Mouse (Mus musculus): ENCODE measurements around the gene Kat6b. TPM values are rescaled to one million over a fixed set of nuclear protein-coding genes. Genes with fewer than 3 reads are reported as not detected.

Gene Kat6b
- polyA plus RNA-seq, 1 experiment from 2014 or later: 1.4 TPM

DNA sequence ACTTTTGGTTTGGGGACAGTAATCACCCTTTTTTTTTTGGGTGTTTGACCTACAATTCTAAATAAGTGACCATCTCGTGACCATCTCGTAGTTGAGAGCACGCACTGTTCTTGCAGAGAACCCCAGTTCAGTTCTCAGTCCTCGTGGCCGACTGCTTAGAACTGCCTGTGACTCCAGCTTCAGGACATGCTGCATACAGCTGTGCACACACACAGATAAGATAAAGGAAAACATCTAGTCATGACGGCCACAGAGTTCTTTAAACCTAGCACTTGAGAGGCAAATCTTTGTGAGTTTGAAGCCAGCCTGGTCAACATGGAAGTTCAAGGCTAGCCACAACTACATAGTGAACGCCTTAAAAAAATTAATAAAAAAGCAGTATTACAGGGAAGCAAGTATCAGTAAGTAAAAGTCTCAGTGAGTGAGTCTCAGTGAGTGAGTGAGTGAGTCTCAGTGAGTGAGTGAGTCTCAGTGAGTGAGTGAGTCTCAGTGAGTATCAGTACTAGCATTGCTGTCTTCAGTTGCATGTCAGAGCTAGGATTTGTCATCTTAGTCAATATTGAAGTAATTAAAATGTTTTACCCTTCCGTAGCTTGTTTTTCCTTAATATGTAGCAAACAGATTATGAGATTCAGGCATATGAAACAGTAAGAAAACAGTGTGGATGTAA is 80.3 kb downstream of the Kat6b start:
- Histone ChIP-seq H3K9me3 (replicated peaks) (no peaks in the 10 kb centered on the region), H3K4me1 (replicated peaks) (peaks cover 52% of the 10 kb centered on the region), H3K4me3 (replicated peaks) (no peak overlapping the region), H3K27ac (peak overlapping the region; percentile 13), H3K4me2 (no peak overlapping the region), H3K27me3 (no peaks in the 10 kb centered on the region), H3K36me3 (no peaks in the 10 kb centered on the region), H3K9ac (no peak overlapping the region)
- DNase-seq (peak; percentile 42), ATAC-seq (ENCODE audit: low read depth) (peak; percentile 96)
- 36% methylated on average over 8 of the region's 8 CpGs for WGBS (ENCODE audit: insufficient replicate concordance)

DNA sequence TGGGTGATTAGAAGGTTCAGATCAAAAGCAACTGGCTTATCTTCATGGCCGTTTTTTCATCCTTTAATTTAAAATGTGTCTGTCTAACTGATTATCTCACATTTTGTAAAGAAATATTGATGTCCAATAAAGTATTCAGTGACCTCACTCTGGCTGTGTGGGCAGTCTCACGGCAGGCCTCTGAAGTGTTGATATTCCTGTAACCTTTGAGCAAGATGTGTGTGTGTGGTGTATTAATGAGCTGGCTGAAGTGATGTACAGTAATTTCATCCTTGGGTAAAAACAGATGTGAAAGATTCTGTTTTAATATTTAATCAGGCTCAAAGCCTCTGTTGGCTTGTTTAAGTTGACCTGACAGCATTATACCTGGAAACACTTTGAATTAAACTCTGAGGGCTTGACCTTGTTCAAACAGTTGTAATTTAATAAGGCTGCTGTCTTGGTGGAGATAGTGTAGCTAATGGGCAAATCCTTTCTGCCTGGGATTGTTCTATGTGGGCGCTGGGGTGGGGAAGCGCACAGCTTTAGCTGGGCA is 82.4 kb downstream of the Kat6b start:
- H3K4me2 ChIP-seq: no peak overlapping the region
- H3K9ac ChIP-seq: no peak overlapping the region
- H3K27ac ChIP-seq: no peak overlapping the region
- H3K36me3 ChIP-seq: no peaks in the 10 kb centered on the region
- H3K27me3 ChIP-seq: no peaks in the 10 kb centered on the region
- DNase-seq (no peak), ATAC-seq (ENCODE audit: low read depth) (no peak)
- 71% methylated on average over 4 of the region's 4 CpGs for WGBS (ENCODE audit: insufficient replicate concordance)
- H3K4me3 ChIP-seq (replicated peaks): no peak overlapping the region
- no peaks in the 10 kb centered on the region for H3K9me3 ChIP-seq (replicated peaks)
- H3K4me1 ChIP-seq (replicated peaks): peaks cover 45% of the 10 kb centered on the region

DNA sequence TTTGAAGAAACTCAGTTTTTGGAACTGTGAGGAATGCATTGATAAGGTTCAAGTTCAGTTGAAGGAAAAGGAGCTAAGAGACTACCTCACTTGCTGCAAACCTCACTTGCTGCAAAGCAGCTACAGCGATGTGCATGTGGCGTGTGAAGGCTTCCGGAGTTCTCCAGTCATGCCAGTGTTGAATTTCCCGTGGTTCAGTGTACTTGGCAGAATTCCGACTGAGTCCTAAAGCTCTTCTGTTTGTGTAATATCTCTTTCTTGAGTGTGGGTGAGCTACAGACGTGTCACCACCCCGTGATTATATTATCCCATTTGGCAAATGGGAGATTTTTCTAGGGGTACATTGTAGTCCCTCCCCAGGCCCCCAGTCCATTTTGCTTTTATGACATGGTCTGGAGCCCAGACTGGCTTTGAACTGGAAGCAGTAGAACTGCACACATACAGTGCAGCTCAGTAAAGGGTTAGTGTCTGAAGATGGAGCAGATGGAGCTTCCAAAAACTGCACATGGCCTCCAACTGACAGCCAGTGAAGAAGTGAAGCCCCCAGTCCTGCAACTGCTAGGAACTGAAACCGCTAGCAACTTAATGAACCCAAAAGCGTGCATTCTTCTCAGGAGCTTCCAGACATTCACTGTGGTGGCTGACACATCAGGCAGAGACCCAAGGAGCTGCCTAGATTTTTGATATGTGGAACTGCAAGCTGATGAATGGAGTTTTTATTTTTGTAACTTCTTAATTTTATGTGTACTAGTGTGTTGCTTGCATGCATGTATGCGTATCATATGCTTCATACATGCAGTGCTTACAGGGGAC is 84.5 kb downstream of the Kat6b start:
- ATAC-seq (ENCODE audit: low read depth): no peak
- Histone ChIP-seq H3K9ac (no peak overlapping the region), H3K4me2 (no peak overlapping the region), H3K27ac (no peak overlapping the region), H3K27me3 (no peaks in the 10 kb centered on the region), H3K4me3 (replicated peaks) (no peak overlapping the region), H3K9me3 (replicated peaks) (no peaks in the 10 kb centered on the region), H3K4me1 (replicated peaks) (peaks cover 26% of the 10 kb centered on the region), H3K36me3 (no peaks in the 10 kb centered on the region)
- DNase-seq: no peak
- WGBS (ENCODE audit: insufficient replicate concordance): 81% methylated on average over 10 of the region's 10 CpGs

DNA sequence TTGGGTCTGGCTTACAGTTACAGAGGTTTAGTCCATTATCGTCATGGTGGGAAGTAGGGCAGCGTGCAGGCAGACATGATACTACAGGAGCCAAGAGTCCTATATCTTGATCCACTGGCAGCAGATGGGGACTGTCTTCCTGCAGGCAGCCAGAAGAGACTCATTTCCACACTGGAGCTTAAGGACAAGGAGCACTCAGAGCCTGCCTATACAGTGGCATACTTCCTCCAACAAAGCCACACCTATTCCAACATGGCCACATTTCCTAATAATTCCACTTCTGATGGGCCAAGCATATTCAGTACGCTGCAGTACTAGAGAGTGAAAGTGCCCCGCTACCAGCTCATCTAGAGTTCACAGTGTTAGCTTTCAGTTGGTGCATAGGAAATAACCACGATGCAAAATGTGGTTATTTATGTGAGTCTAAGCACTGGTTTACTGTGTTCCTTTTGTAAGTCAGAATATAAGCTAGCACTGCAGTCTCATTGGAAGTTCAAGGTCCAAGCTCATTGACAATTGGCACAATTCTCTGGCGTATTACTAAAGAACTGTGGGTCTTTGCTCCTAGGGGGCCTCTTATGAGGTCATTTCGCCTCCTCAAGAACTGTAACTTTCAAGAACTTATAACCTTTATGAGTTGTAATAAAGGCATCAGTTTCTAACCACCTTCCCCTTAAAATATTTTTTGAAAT is 86.2 kb downstream of the Kat6b start:
- H3K36me3 ChIP-seq: no peaks in the 10 kb centered on the region
- H3K27me3 ChIP-seq: no peaks in the 10 kb centered on the region
- DNase-seq (no peak), ATAC-seq (ENCODE audit: low read depth) (no peak)
- no peaks in the 10 kb centered on the region for H3K9me3 ChIP-seq (replicated peaks)
- 79% methylated on average over 7 of the region's 7 CpGs for WGBS (ENCODE audit: insufficient replicate concordance)
- no peak overlapping the region for H3K4me3 ChIP-seq (replicated peaks)
- H3K27ac ChIP-seq: no peak overlapping the region
- H3K4me1 ChIP-seq (replicated peaks): peaks cover 10% of the 10 kb centered on the region
- no peak overlapping the region for H3K9ac ChIP-seq
- no peak overlapping the region for H3K4me2 ChIP-seq

DNA sequence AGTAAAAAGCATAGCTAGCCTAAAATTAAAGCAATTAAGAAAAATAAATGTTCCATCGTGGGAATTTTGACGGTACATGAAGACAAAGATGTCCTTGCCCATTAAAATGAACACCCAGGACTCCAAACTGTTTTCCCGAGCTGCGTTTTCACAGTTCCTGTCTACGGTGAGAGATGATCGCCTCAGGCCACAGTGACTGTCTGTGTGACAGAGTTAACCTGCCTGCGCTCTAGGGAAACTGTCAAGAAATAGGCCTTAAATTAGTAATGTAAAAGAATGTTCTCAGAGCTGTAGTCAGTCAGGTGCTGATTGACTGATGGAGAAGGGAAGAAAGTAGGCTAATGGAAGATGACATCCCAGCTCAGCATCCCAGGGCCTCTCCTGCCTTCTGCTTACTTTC is 87.6 kb downstream of the Kat6b start:
- ATAC-seq (ENCODE audit: low read depth) (no peak), DNase-seq (no peak)
- Histone ChIP-seq H3K27me3 (no peaks in the 10 kb centered on the region), H3K9ac (no peak overlapping the region), H3K27ac (no peak overlapping the region), H3K4me2 (no peak overlapping the region), H3K9me3 (replicated peaks) (no peaks in the 10 kb centered on the region), H3K36me3 (no peaks in the 10 kb centered on the region), H3K4me1 (replicated peaks) (peaks cover under 1% of the 10 kb centered on the region), H3K4me3 (replicated peaks) (no peak overlapping the region)
- 79% methylated on average over 7 of the region's 7 CpGs for WGBS (ENCODE audit: insufficient replicate concordance)

DNA sequence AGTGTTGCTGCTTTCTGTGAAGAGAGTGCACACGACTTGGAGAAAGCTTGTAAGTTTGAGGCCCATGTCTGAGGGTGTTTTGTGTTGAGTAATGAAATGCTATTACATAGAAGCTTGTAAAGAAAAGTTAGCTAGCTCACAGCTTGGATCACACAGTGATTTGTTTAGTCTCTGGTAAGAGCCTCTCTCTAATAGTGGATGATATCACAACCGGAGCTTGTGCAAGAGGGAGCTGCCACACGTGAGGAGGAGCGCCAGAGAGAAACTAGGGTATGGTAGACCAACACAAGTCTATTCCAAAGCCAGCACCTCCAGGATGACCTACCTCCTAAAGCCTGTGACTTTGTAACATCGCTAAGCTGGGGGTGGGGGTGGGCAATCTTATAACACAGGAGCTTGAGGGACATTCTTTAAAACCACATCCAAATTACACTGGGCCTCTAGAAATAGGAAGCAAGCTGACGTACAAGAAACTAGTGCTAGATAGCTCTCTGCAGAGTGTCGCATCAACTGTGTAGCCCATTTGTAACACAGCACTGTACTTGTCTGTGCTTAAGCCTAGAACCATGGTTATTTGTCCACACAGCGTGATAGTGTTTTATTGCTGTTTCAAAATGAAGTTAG is 93.6 kb downstream of the Kat6b start:
- Histone ChIP-seq H3K9me3 (replicated peaks) (no peaks in the 10 kb centered on the region), H3K4me3 (replicated peaks) (no peak overlapping the region), H3K9ac (no peak overlapping the region), H3K4me2 (no peak overlapping the region), H3K27ac (no peak overlapping the region), H3K27me3 (no peaks in the 10 kb centered on the region), H3K36me3 (no peaks in the 10 kb centered on the region), H3K4me1 (replicated peaks) (peaks cover 9% of the 10 kb centered on the region)
- 45% methylated on average over 8 of the region's 8 CpGs for WGBS (ENCODE audit: insufficient replicate concordance)
- DNase-seq (no peak), ATAC-seq (ENCODE audit: low read depth) (no peak)

DNA sequence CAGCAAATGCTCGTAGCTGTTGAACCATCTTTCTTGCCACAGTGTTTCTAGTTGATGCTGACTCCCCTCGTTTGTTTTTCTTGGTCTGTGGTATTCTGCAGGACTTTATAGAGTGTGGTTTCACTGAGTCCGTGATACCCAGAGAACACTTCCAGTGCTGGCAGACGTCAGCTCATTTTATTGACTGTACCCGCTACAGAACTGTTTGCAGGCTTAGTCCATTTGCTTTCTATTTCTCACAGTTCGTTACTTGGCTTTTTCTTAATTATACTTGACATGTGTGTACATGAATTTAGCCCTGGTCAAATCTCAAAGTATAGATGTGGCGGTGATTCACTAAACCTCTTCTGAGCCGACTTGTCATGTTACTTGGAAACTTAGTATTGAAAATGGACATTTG is 95.6 kb downstream of the Kat6b start:
- Histone ChIP-seq H3K27me3 (no peaks in the 10 kb centered on the region), H3K9ac (no peak overlapping the region), H3K4me3 (replicated peaks) (no peak overlapping the region), H3K36me3 (no peaks in the 10 kb centered on the region), H3K27ac (no peak overlapping the region), H3K4me1 (replicated peaks) (peaks cover 16% of the 10 kb centered on the region), H3K4me2 (no peak overlapping the region), H3K9me3 (replicated peaks) (no peaks in the 10 kb centered on the region)
- no peak for DNase-seq
- ATAC-seq (ENCODE audit: low read depth): no peak
- WGBS (ENCODE audit: insufficient replicate concordance): 75% methylated on average over 8 of the region's 8 CpGs

DNA sequence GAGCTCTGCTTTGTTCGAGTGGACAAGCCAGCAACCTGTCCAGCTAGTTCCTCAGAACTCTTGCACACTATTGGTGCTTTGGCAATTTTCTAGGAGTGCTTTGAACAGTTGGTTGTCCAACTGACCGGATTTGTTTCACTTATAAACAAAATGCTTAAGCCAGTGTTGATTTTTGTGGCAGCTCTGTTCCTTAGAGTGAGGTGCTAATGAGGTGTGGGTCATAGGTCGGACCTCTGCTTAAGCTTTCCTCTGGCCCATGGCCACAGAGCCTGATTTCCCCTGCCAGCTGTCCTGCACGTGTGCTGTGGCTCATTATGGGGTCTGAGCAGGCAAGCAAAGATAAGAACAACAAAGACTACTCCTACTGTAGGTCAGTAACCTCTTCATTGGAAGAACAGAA is 100.0 kb downstream of the Kat6b start:
- no peaks in the 10 kb centered on the region for H3K36me3 ChIP-seq
- no peaks in the 10 kb centered on the region for H3K27me3 ChIP-seq
- DNase-seq: no peak
- H3K27ac ChIP-seq: no peak overlapping the region
- no peak overlapping the region for H3K4me2 ChIP-seq
- no peak overlapping the region for H3K9ac ChIP-seq
- H3K4me3 ChIP-seq (replicated peaks): no peak overlapping the region
- ATAC-seq (ENCODE audit: low read depth): no peak
- 45% methylated on average over 4 of the region's 4 CpGs for WGBS (ENCODE audit: insufficient replicate concordance)
- no peaks in the 10 kb centered on the region for H3K9me3 ChIP-seq (replicated peaks)
- H3K4me1 ChIP-seq (replicated peaks): peaks cover 43% of the 10 kb centered on the region

DNA sequence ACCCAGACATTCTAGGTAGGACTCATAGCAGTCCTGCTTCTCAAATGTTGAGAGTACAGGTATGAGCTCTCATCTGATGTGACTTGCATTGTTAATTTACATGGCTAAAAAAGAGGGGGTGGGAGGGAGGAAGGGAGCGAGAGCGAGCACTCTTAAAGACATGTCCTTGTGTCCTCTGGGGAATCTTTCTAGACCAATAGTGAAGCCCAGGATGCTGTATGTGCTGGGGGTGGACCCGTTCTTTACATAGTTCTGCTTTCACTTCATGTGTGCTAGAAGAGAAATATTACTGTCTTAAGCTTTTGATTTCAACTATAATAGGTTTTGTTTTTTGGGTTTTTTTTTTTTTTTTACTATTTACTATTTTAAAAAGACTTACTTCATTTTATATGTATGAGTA is 101.1 kb downstream of the Kat6b start:
- peaks cover 49% of the 10 kb centered on the region for H3K4me1 ChIP-seq (replicated peaks)
- H3K9ac ChIP-seq: no peak overlapping the region
- no peak overlapping the region for H3K27ac ChIP-seq
- H3K27me3 ChIP-seq: no peaks in the 10 kb centered on the region
- ATAC-seq (ENCODE audit: low read depth) (no peak), DNase-seq (no peak)
- no peak overlapping the region for H3K4me2 ChIP-seq
- no peak overlapping the region for H3K4me3 ChIP-seq (replicated peaks)
- no peaks in the 10 kb centered on the region for H3K9me3 ChIP-seq (replicated peaks)
- 70% methylated on average over 3 of the region's 3 CpGs for WGBS (ENCODE audit: insufficient replicate concordance)
- no peaks in the 10 kb centered on the region for H3K36me3 ChIP-seq

DNA sequence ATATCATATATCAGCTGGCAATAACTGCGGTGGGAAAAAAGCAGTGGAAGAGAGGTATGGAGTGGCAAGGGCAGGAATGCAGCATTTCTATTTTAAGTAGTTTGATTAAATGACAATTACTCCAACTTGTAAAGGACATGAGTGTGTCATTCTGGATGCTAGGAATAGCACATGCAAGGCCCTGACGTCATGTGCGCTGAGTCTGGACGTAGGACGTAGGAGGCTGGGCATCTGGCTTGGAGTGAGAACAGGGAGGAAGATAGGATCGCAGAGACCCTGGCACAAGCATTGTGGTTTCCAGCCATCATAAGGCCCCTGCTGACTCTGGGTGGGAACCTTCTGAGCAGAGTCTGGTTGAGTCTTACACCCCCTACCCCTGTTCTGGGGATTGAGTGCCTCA is 101.8 kb downstream of the Kat6b start:
- WGBS (ENCODE audit: insufficient replicate concordance): 79% methylated on average over 6 of the region's 6 CpGs
- Histone ChIP-seq H3K4me3 (replicated peaks) (no peak overlapping the region), H3K4me2 (no peak overlapping the region), H3K9me3 (replicated peaks) (no peaks in the 10 kb centered on the region), H3K27me3 (no peaks in the 10 kb centered on the region), H3K36me3 (no peaks in the 10 kb centered on the region), H3K4me1 (replicated peaks) (peaks cover 56% of the 10 kb centered on the region), H3K9ac (no peak overlapping the region), H3K27ac (no peak overlapping the region; the same call in 1 of the 2 replicates)
- no peak for ATAC-seq (ENCODE audit: low read depth)
- no peak for DNase-seq

DNA sequence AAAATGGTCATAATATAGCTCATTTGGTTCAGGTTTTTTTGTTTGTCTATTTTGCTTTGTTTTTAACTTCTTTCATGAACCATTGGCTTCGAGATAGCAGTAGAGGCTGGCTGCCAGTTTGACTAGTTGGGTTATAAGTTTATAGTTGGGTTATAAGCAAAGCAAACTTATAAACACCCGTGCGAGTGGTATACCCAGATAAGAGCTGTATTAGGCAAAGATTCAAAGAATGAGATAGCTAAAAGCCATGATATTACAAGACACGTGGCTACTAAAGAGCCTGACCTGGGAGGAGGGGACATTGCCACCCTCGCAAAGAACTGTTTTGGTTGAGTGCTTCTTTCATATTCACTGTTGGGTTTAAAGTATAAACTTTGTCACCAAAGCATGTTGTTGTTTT is 102.6 kb downstream of the Kat6b start:
- DNase-seq: peak; percentile 26
- H3K9me3 ChIP-seq (replicated peaks): no peaks in the 10 kb centered on the region
- 22% methylated on average over 5 of the region's 5 CpGs for WGBS (ENCODE audit: insufficient replicate concordance)
- peaks cover 56% of the 10 kb centered on the region for H3K4me1 ChIP-seq (replicated peaks)
- no peak overlapping the region for H3K9ac ChIP-seq
- H3K27me3 ChIP-seq: no peaks in the 10 kb centered on the region
- no peak overlapping the region for H3K4me3 ChIP-seq (replicated peaks)
- ATAC-seq (ENCODE audit: low read depth): peak; percentile 71
- H3K4me2 ChIP-seq: peak overlapping the region; percentile 26; the same call in 1 of the 2 replicates
- H3K36me3 ChIP-seq: no peaks in the 10 kb centered on the region
- H3K27ac ChIP-seq: no peak overlapping the region

Data from liver, embryonic 13.5 days (tissue).